Mouse (Mus musculus): Measurements from ENCODE around the gene Pank2. TPM values are rescaled to one million over a fixed set of nuclear protein-coding genes. Genes with fewer than 3 reads are reported as not detected.
"Not testable (repeated sequence)": the region's sequence is repeated elsewhere in the genome, so short reads cannot be mapped to it uniquely, and the experiment has no call there.

The Pank2 gene
- polyA plus RNA-seq, 1 experiment = 3.0 TPM

DNA sequence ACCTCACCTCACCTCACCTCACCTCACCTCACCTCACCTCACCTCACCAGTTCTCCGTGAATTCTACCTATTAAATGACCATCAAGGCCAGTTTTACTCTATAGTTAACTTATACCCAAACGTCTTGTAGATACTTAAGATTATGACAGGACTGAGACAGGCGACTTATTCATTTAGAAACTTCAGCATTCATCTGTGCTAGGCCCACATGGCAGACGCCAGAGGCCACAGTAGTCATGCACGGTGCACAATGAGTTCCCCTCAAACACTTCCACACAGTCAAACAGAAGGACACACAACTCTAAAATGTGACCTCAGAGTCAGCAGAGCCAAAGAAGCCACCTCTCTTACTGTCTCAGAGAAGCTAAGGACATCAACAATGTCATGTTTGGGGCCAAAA is 45.1 kb downstream of the Pank2 start:
- no peak overlapping the region for H3K4me3 ChIP-seq (replicated peaks)
- TF ChIP-seq GATA1 (IDR thresholded peaks at IDR 0.05; ENCODE audit: low read length) (no peak), TAL1 (IDR thresholded peaks at IDR 0.05; ENCODE audit: low read length) (no peak)
- no peaks in the 10 kb centered on the region for H3K27me3 ChIP-seq (ENCODE audit: control insufficient read depth)
- H3K9me3 ChIP-seq (ENCODE audit: control insufficient read depth, low read length) = no peaks in the 10 kb centered on the region
- peaks cover 2% of the 10 kb centered on the region; the same call in 1 of the 2 replicates for H3K36me3 ChIP-seq (ENCODE audit: control insufficient read depth)
- no peaks in the 10 kb centered on the region for H3K4me1 ChIP-seq (ENCODE audit: control insufficient read depth)

DNA sequence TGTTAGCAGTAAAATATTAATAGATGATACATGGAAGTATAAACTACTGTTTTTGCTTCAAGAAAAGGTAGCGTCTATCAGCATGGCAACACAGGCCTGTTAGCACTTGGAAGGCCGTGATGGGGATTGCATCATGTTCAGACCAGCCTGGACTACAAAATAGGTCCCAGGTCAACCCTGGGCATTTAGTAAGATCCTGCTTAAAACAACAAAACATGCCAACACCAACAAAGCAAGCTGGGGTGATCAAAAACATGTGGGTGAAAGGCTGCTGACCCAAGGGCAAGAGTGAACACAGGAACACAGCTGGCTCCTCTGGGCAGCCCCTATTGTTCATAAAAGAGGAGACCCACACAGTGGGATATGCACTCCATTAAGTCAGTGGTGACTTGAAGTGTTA is 45.5 kb downstream of the Pank2 start:
- H3K27me3 ChIP-seq (ENCODE audit: control insufficient read depth) = no peaks in the 10 kb centered on the region
- TF ChIP-seq GATA1 (IDR thresholded peaks at IDR 0.05; ENCODE audit: low read length) = no peak
- no peak for TF ChIP-seq TAL1 (IDR thresholded peaks at IDR 0.05; ENCODE audit: low read length)
- H3K4me3 ChIP-seq (replicated peaks) = no peak overlapping the region
- H3K36me3 ChIP-seq (ENCODE audit: control insufficient read depth) = peaks cover 1% of the 10 kb centered on the region; the same call in 1 of the 2 replicates
- H3K9me3 ChIP-seq (ENCODE audit: control insufficient read depth, low read length) = no peaks in the 10 kb centered on the region
- H3K4me1 ChIP-seq (ENCODE audit: control insufficient read depth) = no peaks in the 10 kb centered on the region

DNA sequence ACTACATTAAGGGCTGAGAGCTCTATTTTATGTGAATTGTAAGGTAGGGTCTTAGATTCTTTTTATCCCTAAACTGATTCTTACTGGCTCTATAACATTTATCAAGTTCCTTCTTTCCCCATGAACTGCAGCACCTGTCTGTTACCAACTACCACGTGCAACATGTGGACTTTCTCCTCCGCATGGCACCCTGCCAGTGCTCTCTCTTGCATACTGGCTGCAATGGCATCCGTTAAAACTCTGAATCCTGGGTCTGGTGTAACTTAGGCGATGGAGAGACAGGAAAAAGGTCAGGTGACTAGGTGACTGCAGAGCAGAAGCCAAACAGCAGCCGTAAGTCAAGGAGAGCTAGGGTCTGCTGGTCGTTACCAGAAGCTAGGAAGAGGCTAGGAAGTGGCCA is 47.0 kb downstream of the Pank2 start:
- no peak for TF ChIP-seq TAL1 (IDR thresholded peaks at IDR 0.05; ENCODE audit: low read length)
- no peak for TF ChIP-seq GATA1 (IDR thresholded peaks at IDR 0.05; ENCODE audit: low read length)
- no peak overlapping the region for H3K4me3 ChIP-seq (replicated peaks)
- no peaks in the 10 kb centered on the region for H3K4me1 ChIP-seq (ENCODE audit: control insufficient read depth)
- H3K36me3 ChIP-seq (ENCODE audit: control insufficient read depth) = no peaks in the 10 kb centered on the region
- H3K9me3 ChIP-seq (ENCODE audit: control insufficient read depth, low read length) = no peaks in the 10 kb centered on the region
- no peaks in the 10 kb centered on the region for H3K27me3 ChIP-seq (ENCODE audit: control insufficient read depth)

DNA sequence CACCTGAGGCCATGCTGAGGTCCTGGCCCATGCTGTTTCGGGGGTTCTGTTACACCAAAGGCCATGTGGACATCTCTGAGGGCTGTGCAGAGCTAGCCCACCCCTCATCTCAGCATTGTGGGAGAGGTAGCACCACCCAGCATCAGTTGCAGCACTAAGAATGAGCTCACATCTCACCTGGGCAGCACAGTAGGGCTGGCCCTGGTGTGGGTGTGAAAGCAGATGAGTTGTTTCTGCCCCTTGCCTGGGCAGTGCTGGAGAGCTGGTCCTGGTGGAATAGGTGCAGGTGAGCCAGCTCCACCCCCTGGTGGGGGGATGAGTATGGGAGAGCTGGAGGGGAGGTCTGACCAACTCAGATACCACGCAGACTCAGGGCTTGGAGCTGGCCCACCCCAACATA is 53.9 kb downstream of the Pank2 start:
- no peak overlapping the region for H3K4me3 ChIP-seq (replicated peaks)
- no peaks in the 10 kb centered on the region for H3K9me3 ChIP-seq (ENCODE audit: control insufficient read depth, low read length)
- H3K4me1 ChIP-seq (ENCODE audit: control insufficient read depth) = no peaks in the 10 kb centered on the region
- TF ChIP-seq TAL1 (IDR thresholded peaks at IDR 0.05; ENCODE audit: low read length) = no peak
- no peak for TF ChIP-seq GATA1 (IDR thresholded peaks at IDR 0.05; ENCODE audit: low read length)
- no peaks in the 10 kb centered on the region for H3K27me3 ChIP-seq (ENCODE audit: control insufficient read depth)
- H3K36me3 ChIP-seq (ENCODE audit: control insufficient read depth) = no peaks in the 10 kb centered on the region

DNA sequence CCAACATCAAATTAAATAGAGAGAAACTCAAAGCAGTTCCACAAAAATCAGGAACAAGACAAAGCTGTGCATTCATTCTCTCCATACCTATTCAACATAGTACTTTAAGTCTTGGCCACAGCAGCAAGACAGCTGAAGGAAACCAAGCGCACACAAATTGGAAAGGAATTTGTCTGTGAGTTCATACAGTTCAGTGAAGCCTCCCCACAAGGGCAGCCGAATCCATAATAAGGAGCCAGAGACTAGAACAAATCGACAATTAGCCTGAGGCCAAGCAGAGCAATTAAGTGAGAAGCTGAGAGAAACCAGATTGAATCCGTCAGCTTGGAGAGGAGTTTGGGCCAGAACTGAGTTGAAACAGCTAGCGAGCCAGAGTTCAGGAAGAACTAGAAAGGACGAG is 57.1 kb downstream of the Pank2 start:
- Histone ChIP-seq H3K4me3 (replicated peaks) (no peak overlapping the region), H3K27me3 (ENCODE audit: control insufficient read depth) (no peaks in the 10 kb centered on the region), H3K9me3 (ENCODE audit: control insufficient read depth, low read length) (no peaks in the 10 kb centered on the region), H3K4me1 (ENCODE audit: control insufficient read depth) (peaks cover 4% of the 10 kb centered on the region), H3K36me3 (ENCODE audit: control insufficient read depth) (no peaks in the 10 kb centered on the region)
- no peak for TF ChIP-seq GATA1 (IDR thresholded peaks at IDR 0.05; ENCODE audit: low read length)
- TF ChIP-seq TAL1 (IDR thresholded peaks at IDR 0.05; ENCODE audit: low read length) = no peak

DNA sequence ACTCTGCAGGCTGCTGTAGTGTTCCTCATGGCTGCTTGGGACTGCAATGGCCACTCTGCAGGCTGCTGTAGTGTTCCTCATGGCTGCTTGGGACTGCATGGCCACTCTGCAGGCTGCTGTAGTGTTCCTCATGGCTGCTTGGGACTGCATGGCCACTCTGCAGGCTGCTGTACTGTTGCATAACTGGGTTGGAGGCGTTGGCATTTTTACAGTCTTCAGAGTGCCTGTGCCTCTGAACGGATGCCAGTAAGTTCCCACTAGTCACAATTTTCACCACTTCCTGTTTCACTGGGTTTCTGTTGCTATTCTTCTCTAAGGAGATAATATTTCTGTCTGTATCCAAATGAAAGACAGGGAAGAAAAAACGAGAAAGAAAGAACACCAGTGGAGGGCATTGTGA is 58.9 kb downstream of the Pank2 start:
- not testable (repeated sequence) for H3K36me3 ChIP-seq (ENCODE audit: control insufficient read depth); H3K27me3 ChIP-seq (ENCODE audit: control insufficient read depth); H3K9me3 ChIP-seq (ENCODE audit: control insufficient read depth, low read length); H3K4me1 ChIP-seq (ENCODE audit: control insufficient read depth); H3K4me3 ChIP-seq (replicated peaks)

DNA sequence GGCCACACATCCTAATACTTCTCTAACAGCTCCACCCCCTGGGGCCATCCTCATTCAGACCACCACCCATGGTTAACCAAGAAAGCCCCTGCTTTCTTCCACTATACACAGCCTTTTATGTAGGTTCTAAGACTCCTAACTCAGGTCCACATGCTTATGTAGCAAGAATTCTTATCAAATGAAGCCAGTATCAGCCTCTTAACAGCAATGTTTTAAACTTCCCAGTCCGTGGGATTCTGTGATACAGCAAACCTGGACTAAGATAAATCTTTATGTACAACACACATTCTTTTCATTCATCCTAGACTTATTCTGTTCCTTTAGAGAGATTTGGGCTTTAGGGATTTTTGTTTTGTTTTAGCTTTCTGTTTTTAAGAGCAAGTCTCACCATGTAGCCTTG is 61.4 kb downstream of the Pank2 start:
- Histone ChIP-seq H3K4me1 (ENCODE audit: control insufficient read depth) (peaks cover 4% of the 10 kb centered on the region), H3K27me3 (ENCODE audit: control insufficient read depth) (no peaks in the 10 kb centered on the region), H3K36me3 (ENCODE audit: control insufficient read depth) (no peaks in the 10 kb centered on the region), H3K9me3 (ENCODE audit: control insufficient read depth, low read length) (no peaks in the 10 kb centered on the region), H3K4me3 (replicated peaks) (no peak overlapping the region)
- TF ChIP-seq TAL1 (IDR thresholded peaks at IDR 0.05; ENCODE audit: low read length) = no peak
- no peak for TF ChIP-seq GATA1 (IDR thresholded peaks at IDR 0.05; ENCODE audit: low read length)

DNA sequence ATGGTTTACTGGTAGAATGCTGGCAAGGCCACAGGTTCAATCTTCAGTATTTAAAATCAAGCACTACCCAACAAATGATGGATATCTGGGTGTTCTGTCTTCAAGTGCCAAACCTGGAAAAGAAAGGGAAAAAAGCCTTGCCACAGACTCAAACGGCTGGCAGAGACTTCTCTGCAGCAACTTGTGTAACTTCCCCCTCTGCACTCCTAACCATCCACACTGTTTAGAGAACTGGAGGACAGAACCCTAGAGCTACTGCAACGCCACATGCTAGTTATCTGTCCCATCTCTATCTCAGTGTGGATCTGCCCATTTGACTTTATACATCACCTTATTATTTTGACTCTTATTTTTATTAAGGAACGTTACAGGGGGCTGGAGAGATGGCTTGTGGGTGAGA is 63.7 kb downstream of the Pank2 start:
- TF ChIP-seq TAL1 (IDR thresholded peaks at IDR 0.05; ENCODE audit: low read length) = no peak
- TF ChIP-seq GATA1 (IDR thresholded peaks at IDR 0.05; ENCODE audit: low read length) = no peak
- Histone ChIP-seq H3K36me3 (ENCODE audit: control insufficient read depth) (no peaks in the 10 kb centered on the region), H3K9me3 (ENCODE audit: control insufficient read depth, low read length) (no peaks in the 10 kb centered on the region), H3K4me1 (ENCODE audit: control insufficient read depth) (peaks cover 4% of the 10 kb centered on the region), H3K4me3 (replicated peaks) (no peak overlapping the region), H3K27me3 (ENCODE audit: control insufficient read depth) (no peaks in the 10 kb centered on the region)

DNA sequence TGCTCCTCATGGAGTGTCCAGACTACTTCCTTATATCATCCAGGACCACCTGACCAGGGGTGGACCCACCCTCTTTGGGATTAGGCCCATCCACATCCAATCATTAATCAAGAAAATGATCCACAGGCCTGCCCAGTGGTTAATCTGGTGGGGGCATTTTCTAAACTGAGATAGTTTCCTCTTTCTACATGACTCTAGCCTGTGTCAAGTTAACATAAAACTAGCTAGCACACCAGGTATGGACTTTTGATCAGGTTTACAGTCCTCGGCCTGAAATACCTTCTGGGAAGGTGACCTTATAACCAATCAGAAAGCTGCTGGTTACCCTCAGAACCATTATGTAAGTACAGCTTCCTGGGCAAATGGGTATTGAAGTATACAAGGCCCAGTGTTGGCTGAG is 66.7 kb downstream of the Pank2 start:
- no peaks in the 10 kb centered on the region; the same call in 1 of the 2 replicates for H3K4me1 ChIP-seq (ENCODE audit: control insufficient read depth)

DNA sequence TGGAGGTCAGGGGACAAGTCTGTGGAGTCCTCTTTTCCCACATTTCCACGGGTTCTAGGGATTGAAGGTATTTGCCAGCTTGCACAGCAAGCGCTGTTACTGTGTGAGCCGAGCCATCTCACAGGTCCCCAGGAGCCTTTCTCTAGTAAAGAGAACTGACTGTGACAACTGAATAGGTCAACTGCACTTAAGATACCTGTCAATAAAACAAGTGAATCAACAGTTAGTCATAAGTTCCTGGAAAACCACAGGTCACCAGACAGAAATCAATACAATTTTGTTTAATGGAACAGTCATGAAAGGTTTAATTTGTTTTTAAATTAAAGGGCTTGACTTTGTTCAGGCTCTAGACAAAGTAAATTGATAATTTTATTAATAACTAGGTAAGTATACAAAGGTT is 68.3 kb downstream of the Pank2 start:
- no peaks in the 10 kb centered on the region for H3K9me3 ChIP-seq (ENCODE audit: control insufficient read depth, low read length)
- TF ChIP-seq TAL1 (IDR thresholded peaks at IDR 0.05; ENCODE audit: low read length) (no peak), GATA1 (IDR thresholded peaks at IDR 0.05; ENCODE audit: low read length) (no peak)
- no peaks in the 10 kb centered on the region for H3K27me3 ChIP-seq (ENCODE audit: control insufficient read depth)
- no peak overlapping the region for H3K4me3 ChIP-seq (replicated peaks)
- H3K36me3 ChIP-seq (ENCODE audit: control insufficient read depth) = no peaks in the 10 kb centered on the region
- H3K4me1 ChIP-seq (ENCODE audit: control insufficient read depth) = no peaks in the 10 kb centered on the region

More for the DNA sequence above, 66.7 kb downstream of the Pank2 start:
- TF ChIP-seq GATA1 (IDR thresholded peaks at IDR 0.05; ENCODE audit: low read length) = no peak
- no peak for TF ChIP-seq TAL1 (IDR thresholded peaks at IDR 0.05; ENCODE audit: low read length)
- no peaks in the 10 kb centered on the region for H3K9me3 ChIP-seq (ENCODE audit: control insufficient read depth, low read length)
- no peaks in the 10 kb centered on the region for H3K36me3 ChIP-seq (ENCODE audit: control insufficient read depth)
- no peak overlapping the region for H3K4me3 ChIP-seq (replicated peaks)
- no peaks in the 10 kb centered on the region for H3K27me3 ChIP-seq (ENCODE audit: control insufficient read depth)

Measured in erythroblast, embryonic 14.5 days (primary cell).